10 mouse cellular contexts compared by ENCODE assay signal in genomic region chr6:53066978-53067377, GRCm38 (mm10). TPM values are rescaled to one million over a fixed set of nuclear protein-coding genes. Genes with fewer than 3 reads are reported as not detected.
DNase-seq lines count a peak whose midpoint lies in the region; ATAC-seq and TF ChIP-seq lines count a peak whose summit lies in the region.
"Had no signal": no experiment of that assay in that cellular context is flagged by ENCODE, and none has a peak within 500 bp of the region (broad histone marks: within the 10 kb centered on the region; RNA-seq: fewer than 3 reads in every experiment).

No protein-coding gene starts in this region.

- dilution Hi-C loops in CH12.LX (cut with MboI; ENCODE audit: extremely low pct_ligation_motif_present, extremely low pct_unique_long_range_greater_than_20kb, low sequenced_read_pairs) = no loop called here

- TF ChIP-seq RAD21 in CH12.LX (IDR thresholded peaks at IDR 0.05; ENCODE audit: low read depth, low read length) = no peak

- H3K4me3 ChIP-seq in heart, embryonic 10.5 days = peak overlapping the region; percentile 92
- no peak overlapping the region for H3K4me3 ChIP-seq in CH12.LX (replicated peaks in 1 of 3; ENCODE audit: low read depth in 2 of 3, low read length in 2 of 3, poor library complexity in 1 of 3)
- peak overlapping the region; percentile 98 for H3K4me3 ChIP-seq in forebrain, postnatal 0 days (ENCODE audit: low read depth, low read length)
- H3K4me3 ChIP-seq in limb, embryonic 14.5 days (replicated peaks; ENCODE audit: low read length) = peak overlapping the region; percentile 79

- no peak overlapping the region for H3K4me2 ChIP-seq in CH12.LX (ENCODE audit: insufficient read depth, low read depth, poor library complexity, severe bottlenecking)
- H3K4me2 ChIP-seq in forebrain, postnatal 0 days (ENCODE audit: low read depth) = peak overlapping the region; percentile 86
- peak overlapping the region; percentile 85 for H3K4me2 ChIP-seq in limb, embryonic 14.5 days (replicated peaks; ENCODE audit: low read depth, low read length, severe bottlenecking)

- peaks cover 46% of the 10 kb centered on the region for H3K27me3 ChIP-seq in heart, embryonic 10.5 days (ENCODE audit: insufficient read depth, poor library complexity, severe bottlenecking)
- H3K27me3 ChIP-seq in CH12.LX (replicated peaks) = no peaks in the 10 kb centered on the region
- no peaks in the 10 kb centered on the region for H3K27me3 ChIP-seq in forebrain, postnatal 0 days (ENCODE audit: insufficient read depth, low read length)
- peaks cover 3% of the 10 kb centered on the region; the same call in 1 of the 2 replicates for H3K27me3 ChIP-seq in limb, embryonic 14.5 days (ENCODE audit: control insufficient read depth, insufficient read depth, low read length)

- H3K9ac ChIP-seq in CH12.LX (ENCODE audit: insufficient read depth, low read depth) = no peak overlapping the region
- no peak overlapping the region; the same call in 1 of the 2 replicates for H3K9ac ChIP-seq in forebrain, postnatal 0 days
- peak overlapping the region; percentile 73; the same call in 1 of the 2 replicates for H3K9ac ChIP-seq in limb, embryonic 14.5 days (ENCODE audit: low read depth, low read length, severe bottlenecking)

- in situ Hi-C loops in CH12.LX (cut with MboI; ENCODE audit: low pct_ligation_motif_present, low pct_unique_long_range_greater_than_20kb, low sequenced_read_pairs) = no loop called here

- no peaks in the 10 kb centered on the region for H3K9me3 ChIP-seq in heart, embryonic 10.5 days
- H3K9me3 ChIP-seq in CH12.LX (replicated peaks; ENCODE audit: low read length) = no peaks in the 10 kb centered on the region
- no peaks in the 10 kb centered on the region for H3K9me3 ChIP-seq in forebrain, postnatal 0 days (ENCODE audit: low read length)
- H3K9me3 ChIP-seq in limb, embryonic 14.5 days (ENCODE audit: control insufficient read depth, low read length) = no peaks in the 10 kb centered on the region
- H3K9me3 ChIP-seq: liver, embryonic 13.5 days had no signal

- DNase-seq in heart, embryonic 10.5 days (ENCODE audit: low spot score) = no peak
- DNase-seq in heart, postnatal 36 days = no peak
- peak; percentile 4 for DNase-seq in CH12.LX (ENCODE audit: extremely low read depth)
- DNase-seq in forebrain, postnatal 0 days = no peak
- DNase-seq in limb, embryonic 14.5 days (ENCODE audit: low spot score) = no peak
- no peak for DNase-seq in spleen, postnatal 10 days (ENCODE audit: low spot score in 2 of 2)
- no peak for DNase-seq in retina, postnatal 1 day
- no peak for DNase-seq in spleen, adult 18-20 months
- DNase-seq: kidney, adult 9 months; liver, embryonic 13.5 days had no signal

- TF ChIP-seq POLR2A in CH12.LX (IDR thresholded peaks at IDR 0.05; ENCODE audit: low read depth, low read length) = no peak
- no peak for TF ChIP-seq POLR2A in limb, embryonic 14.5 days (IDR thresholded peaks at IDR 0.05; ENCODE audit: borderline replicate concordance, extremely low read depth, insufficient read depth, insufficient read length)

- peaks cover 28% of the 10 kb centered on the region for H3K4me1 ChIP-seq in heart, embryonic 10.5 days
- H3K4me1 ChIP-seq in CH12.LX (ENCODE audit: control insufficient read depth in 1 of 2, insufficient read depth in 2 of 2) = peaks cover 4 to 15% of the 10 kb centered on the region in 2 experiments
- H3K4me1 ChIP-seq in forebrain, postnatal 0 days (ENCODE audit: insufficient read depth) = no peaks in the 10 kb centered on the region
- peaks cover 8% of the 10 kb centered on the region for H3K4me1 ChIP-seq in limb, embryonic 14.5 days (ENCODE audit: control insufficient read depth, insufficient read depth, low read length)
- H3K4me1 ChIP-seq: liver, embryonic 13.5 days had no signal

- ATAC-seq in forebrain, postnatal 0 days = no peak
- no peak for ATAC-seq in limb, embryonic 14.5 days (ENCODE audit: low FRiP score, low read depth)

- peak; percentile 62 for TF ChIP-seq EP300 in CH12.LX (IDR thresholded peaks at IDR 0.05; ENCODE audit: low read length)

- intact Hi-C loops in heart, postnatal 36 days (cut with DNase I) = no loop called here

- 68% methylated on average over 3 of the region's 3 CpGs for WGBS in heart, embryonic 10.5 days
- WGBS in forebrain, postnatal 0 days = 53% methylated on average over 3 of the region's 3 CpGs
- 40% methylated on average over 3 of the region's 3 CpGs for WGBS in limb, embryonic 14.5 days

- H3K27ac ChIP-seq in heart, embryonic 10.5 days = no peak overlapping the region
- H3K27ac ChIP-seq in CH12.LX (ENCODE audit: insufficient read depth, low read depth) = no peak overlapping the region
- H3K27ac ChIP-seq in forebrain, postnatal 0 days (ENCODE audit: low read depth, low read length) = no peak overlapping the region
- no peak overlapping the region for H3K27ac ChIP-seq in limb, embryonic 14.5 days (replicated peaks; ENCODE audit: low read depth, low read length)
- H3K27ac ChIP-seq: liver, embryonic 13.5 days had no signal

- H3K36me3 ChIP-seq in heart, embryonic 10.5 days = no peaks in the 10 kb centered on the region
- H3K36me3 ChIP-seq in CH12.LX (replicated peaks in 1 of 2; ENCODE audit: control insufficient read depth in 1 of 2, insufficient read depth in 1 of 2, low read length in 1 of 2) = peaks cover 0 to 6% of the 10 kb centered on the region in 2 experiments
- H3K36me3 ChIP-seq in forebrain, postnatal 0 days (ENCODE audit: insufficient read depth) = no peaks in the 10 kb centered on the region
- no peaks in the 10 kb centered on the region for H3K36me3 ChIP-seq in limb, embryonic 14.5 days (ENCODE audit: control insufficient read depth, insufficient read depth, low read length)
- H3K36me3 ChIP-seq: liver, embryonic 13.5 days had no signal

- TF ChIP-seq CTCF in CH12.LX (conservative IDR thresholded peaks at IDR 0.05 in 1 of 2, IDR thresholded peaks at IDR 0.05 in 1 of 2; ENCODE audit: low read depth in 2 of 2, low read length in 2 of 2) = no peak
- TF ChIP-seq CTCF in forebrain, postnatal 0 days (IDR thresholded peaks at IDR 0.05; ENCODE audit: low read depth) = no peak

- H3K79me2 ChIP-seq in CH12.LX (replicated peaks; ENCODE audit: control insufficient read depth, extremely low read depth, insufficient read depth, poor library complexity, severe bottlenecking) = no peaks in the 10 kb centered on the region

TF ChIP-seq in CH12.LX, 34 proteins besides CTCF, POLR2A, EP300 and RAD21:
- no peak for TF ChIP-seq USF2 (conservative IDR thresholded peaks at IDR 0.05; ENCODE audit: low read depth, low read length)
- peak; percentile 55; the same call in 1 of the 2 replicates for TF ChIP-seq IRF4 (IDR thresholded peaks at IDR 0.05; ENCODE audit: low read depth, low read length)
- TF ChIP-seq JUND (conservative IDR thresholded peaks at IDR 0.05; ENCODE audit: low read depth, low read length) = peak; percentile 36; the same call in 1 of the 2 replicates
- TF ChIP-seq JUN (IDR thresholded peaks at IDR 0.05; ENCODE audit: insufficient read depth, low read depth, low read length) = peak; percentile 30; the same call in 1 of the 2 replicates
- no peak for TF ChIP-seq MEF2A (IDR thresholded peaks at IDR 0.05; ENCODE audit: borderline replicate concordance, low read depth, low read length)

RNA-seq across cellular contexts. Expression of gene Jazf1, which starts 1.5 kb away (rescaled TPM):
- polyA plus RNA-seq in heart, embryonic 10.5 days (2016; fragmentation: Nextera tagmentation; extraction: Ambion mirVana) = 6.4 and 9.4 TPM in 2 replicates
- total RNA-seq in heart, postnatal 36 days (2021) = 1 to 10 TPM; 2.4 to 3.5 TPM
- total RNA-seq in CH12.LX (2012; rRNA removed) = 0.29 and 0.42 TPM in 2 replicates
- total RNA-seq in CH12.LX (2014; rRNA removed) = 0.75 and 1.3 TPM in 2 replicates
- polyA plus RNA-seq in CH12.LX (2012; ENCODE audit: insufficient read length, low read depth) = 1.0 and 1.7 TPM in 2 replicates
- 44.9 and 50.8 TPM in 2 replicates for total RNA-seq in forebrain, postnatal 0 days (2014; rRNA removed)
- 55.6 and 71.7 TPM in 2 replicates for polyA plus RNA-seq in forebrain, postnatal 0 days (2015; fragmentation: Nextera tagmentation; extraction: Ambion mirVana)
- polyA plus RNA-seq in limb, embryonic 14.5 days (2012; rRNA removed) = 12.8 and 13.2 TPM in 2 replicates
- polyA plus RNA-seq in limb, embryonic 14.5 days (2014; fragmentation: Nextera tagmentation; extraction: Ambion mirVana) = 22.0 TPM in 2 replicates

Comparison
In these comparisons a context has a peak if more than half of its experiments do, and no peak if none do; other contexts are left out.
1. H3K4me3 ChIP-seq: peak in heart, embryonic 10.5 days (single experiment), forebrain, postnatal 0 days (single experiment) and limb, embryonic 14.5 days (single experiment); none in CH12.LX (0 of 3).